Mouse (Mus musculus) C2C12 (cell line): ENCODE measurements around the gene Nt5e.

ENCODE experiments used
- CTCF ChIP-seq: IDR thresholded peaks from one replicate; pipeline ENCODE4 v1.5.1; 2011; ENCODE audit not compliant: control insufficient read depth, insufficient read depth, insufficient read length
- MAX ChIP-seq: IDR thresholded peaks from one replicate; pipeline ENCODE4 v1.6.1; 2011; ENCODE audit warnings: mild to moderate bottlenecking, control low read depth

- TF ChIP-seq CTCF: no peak
- TF ChIP-seq MAX: no peak
These were observed 49.4 kb upstream of the Nt5e start for GRCm38 (mm10) chr9:88277588-88277987.
